Mouse (Mus musculus) heart, adult 2 months (tissue): ENCODE data around the gene Adm2.

Source experiments
- CTCF ChIP-seq: fragments of 200-600 bp; IDR thresholded peaks from 2 replicates; pipeline ENCODE4 v1.8.1; 2022; ENCODE audit warnings: antibody characterized with exemption, mild to moderate bottlenecking, moderate library complexity
- EP300 ChIP-seq: fragments of 200-500 bp; IDR thresholded peaks from 2 replicates; pipeline ENCODE4 v1.6.1; 2011; ENCODE audit warnings: low read depth, low read length, control low read depth; ENCODE audit not compliant: insufficient read depth
- POLR2A ChIP-seq: fragments of 200-500 bp; IDR thresholded peaks from 2 replicates; pipeline ENCODE4 v1.6.1; 2011; ENCODE audit warnings: mild to moderate bottlenecking, low read depth, low read length, control low read depth; ENCODE audit not compliant: insufficient read depth

DNA sequence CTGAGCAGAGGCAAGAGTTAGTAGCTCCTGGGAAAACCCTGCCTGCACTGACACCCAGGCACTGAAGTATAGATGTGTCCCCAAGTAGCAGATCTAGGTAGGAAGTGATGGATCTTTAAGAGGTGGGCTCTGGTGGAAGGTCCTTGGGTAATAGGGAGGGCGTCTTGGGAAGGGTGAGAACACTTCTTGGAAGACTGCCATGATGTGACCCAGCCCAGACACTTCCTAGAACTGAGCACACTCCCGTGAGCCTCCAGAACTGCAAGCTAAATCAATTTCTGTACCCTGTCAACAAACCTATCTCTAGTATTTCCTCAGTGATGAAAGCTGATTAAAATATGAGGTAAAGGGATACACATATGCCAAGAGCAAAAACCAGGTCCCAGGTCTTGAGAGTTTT, 29.7 kb upstream of the Adm2 start:
- TF ChIP-seq CTCF (no peak), EP300 (no peak), POLR2A (no peak)
